Mouse (Mus musculus) natural killer cell, adult 2 months (primary cell): Measurements from ENCODE around the gene Asprv1.

ENCODE experiments used
- DNase-seq, 2 experiments: peaks; one replicate each; pipeline ENCODE4 v3.0.0; 2022; ENCODE audit warnings: low spot score in 2 of 2

The Asprv1 gene

GRCm38 (mm10) chr6:86665560-86666307, 37.8 kb downstream of the Asprv1 start:
- no peak for DNase-seq

GRCm38 (mm10) chr6:86667061-86667460, 39.1 kb downstream of the Asprv1 start:
- DNase-seq: no peak

- no peak for DNase-seq
Measured at GRCm38 (mm10) chr6:86668580-86669239, 40.7 kb downstream of the Asprv1 start, which contains the start of gene Mxd1. TSS of gene Mxd1 (minus strand) at chr6:86669161.

- DNase-seq: peak; percentile 100
Measured at GRCm38 (mm10) chr6:86669240-86669727, 41.3 kb downstream of the Asprv1 start.

- DNase-seq: peak; percentile 69 to 71
Measured at GRCm38 (mm10) chr6:86670873-86671272, 42.9 kb downstream of the Asprv1 start.

- DNase-seq: no peak
Measured at GRCm38 (mm10) chr6:86678341-86678740, 50.4 kb downstream of the Asprv1 start.
